Mouse (Mus musculus): ENCODE measurements around the gene Adora1. TPM values are rescaled to one million over a fixed set of nuclear protein-coding genes. Genes with fewer than 3 reads are reported as not detected.

Gene Adora1
- polyA plus RNA-seq, 1 experiment from 2014 or later: 21.5 TPM

- H3K27ac ChIP-seq (ENCODE audit: low read length): no peak overlapping the region
- H3K4me2 ChIP-seq (ENCODE audit: low read length): no peak overlapping the region
- H3K27me3 ChIP-seq (replicated peaks; ENCODE audit: control insufficient read depth, insufficient read depth, low read length): no peaks in the 10 kb centered on the region
- 88% methylated on average over 8 of the region's 8 CpGs for WGBS
- no peaks in the 10 kb centered on the region for H3K36me3 ChIP-seq (ENCODE audit: control insufficient read depth, insufficient read depth)
- no peaks in the 10 kb centered on the region for H3K9me3 ChIP-seq (ENCODE audit: control insufficient read depth, low read length)
- H3K4me3 ChIP-seq (replicated peaks; ENCODE audit: low read length): no peak overlapping the region
- H3K9ac ChIP-seq (replicated peaks; ENCODE audit: low read depth, low read length): no peak overlapping the region
- ATAC-seq: no peak
- H3K4me1 ChIP-seq (replicated peaks; ENCODE audit: control insufficient read depth, insufficient read depth, low read length): no peaks in the 10 kb centered on the region
Observed at GRCm38 (mm10) chr1:134168985-134169697, 66.1 kb downstream of the Adora1 start.

GRCm38 (mm10) chr1:134168567-134168966 is 66.7 kb downstream of the Adora1 start:
- no peaks in the 10 kb centered on the region for H3K27me3 ChIP-seq (replicated peaks; ENCODE audit: control insufficient read depth, insufficient read depth, low read length)
- no peak overlapping the region for H3K9ac ChIP-seq (replicated peaks; ENCODE audit: low read depth, low read length)
- H3K9me3 ChIP-seq (ENCODE audit: control insufficient read depth, low read length): no peaks in the 10 kb centered on the region
- 92% methylated on average over 3 of the region's 3 CpGs for WGBS
- H3K4me3 ChIP-seq (replicated peaks; ENCODE audit: low read length): no peak overlapping the region
- no peak overlapping the region for H3K4me2 ChIP-seq (ENCODE audit: low read length)
- H3K36me3 ChIP-seq (ENCODE audit: control insufficient read depth, insufficient read depth): no peaks in the 10 kb centered on the region
- ATAC-seq: no peak
- H3K4me1 ChIP-seq (replicated peaks; ENCODE audit: control insufficient read depth, insufficient read depth, low read length): no peaks in the 10 kb centered on the region
- no peak overlapping the region for H3K27ac ChIP-seq (ENCODE audit: low read length)

- no peaks in the 10 kb centered on the region for H3K9me3 ChIP-seq (ENCODE audit: control insufficient read depth, low read length)
- no peak overlapping the region for H3K4me2 ChIP-seq (ENCODE audit: low read length)
- H3K4me3 ChIP-seq (replicated peaks; ENCODE audit: low read length): no peak overlapping the region
- no peaks in the 10 kb centered on the region for H3K27me3 ChIP-seq (replicated peaks; ENCODE audit: control insufficient read depth, insufficient read depth, low read length)
- ATAC-seq: no peak
- H3K27ac ChIP-seq (ENCODE audit: low read length): no peak overlapping the region
- H3K9ac ChIP-seq (replicated peaks; ENCODE audit: low read depth, low read length): no peak overlapping the region
- 45% methylated on average over 14 of the region's 14 CpGs for WGBS
- no peaks in the 10 kb centered on the region for H3K36me3 ChIP-seq (ENCODE audit: control insufficient read depth, insufficient read depth)
- no peaks in the 10 kb centered on the region for H3K4me1 ChIP-seq (replicated peaks; ENCODE audit: control insufficient read depth, insufficient read depth, low read length)
Observed at GRCm38 (mm10) chr1:134167416-134168305, 67.6 kb downstream of the Adora1 start.

GRCm38 (mm10) chr1:134166547-134166946 is 68.7 kb downstream of the Adora1 start:
- Histone ChIP-seq H3K4me3 (replicated peaks; ENCODE audit: low read length) (no peak overlapping the region), H3K27ac (ENCODE audit: low read length) (no peak overlapping the region), H3K27me3 (replicated peaks; ENCODE audit: control insufficient read depth, insufficient read depth, low read length) (no peaks in the 10 kb centered on the region), H3K4me1 (replicated peaks; ENCODE audit: control insufficient read depth, insufficient read depth, low read length) (no peaks in the 10 kb centered on the region), H3K4me2 (ENCODE audit: low read length) (no peak overlapping the region), H3K36me3 (ENCODE audit: control insufficient read depth, insufficient read depth) (no peaks in the 10 kb centered on the region), H3K9me3 (ENCODE audit: control insufficient read depth, low read length) (no peaks in the 10 kb centered on the region), H3K9ac (replicated peaks; ENCODE audit: low read depth, low read length) (no peak overlapping the region)
- 94% methylated on average over 3 of the region's 3 CpGs for WGBS
- no peak for ATAC-seq

- no peaks in the 10 kb centered on the region for H3K9me3 ChIP-seq (ENCODE audit: control insufficient read depth, low read length)
- H3K4me2 ChIP-seq (ENCODE audit: low read length): no peak overlapping the region
- H3K9ac ChIP-seq (replicated peaks; ENCODE audit: low read depth, low read length): no peak overlapping the region
- ATAC-seq: no peak
- H3K27me3 ChIP-seq (replicated peaks; ENCODE audit: control insufficient read depth, insufficient read depth, low read length): no peaks in the 10 kb centered on the region
- H3K4me1 ChIP-seq (replicated peaks; ENCODE audit: control insufficient read depth, insufficient read depth, low read length): no peaks in the 10 kb centered on the region
- H3K36me3 ChIP-seq (ENCODE audit: control insufficient read depth, insufficient read depth): no peaks in the 10 kb centered on the region
- H3K4me3 ChIP-seq (replicated peaks; ENCODE audit: low read length): no peak overlapping the region
- H3K27ac ChIP-seq (ENCODE audit: low read length): no peak overlapping the region
- WGBS: 68% methylated on average over 4 of the region's 4 CpGs
Observed at GRCm38 (mm10) chr1:134164454-134164853, 70.8 kb downstream of the Adora1 start.

- ATAC-seq: no peak
- H3K27ac ChIP-seq (ENCODE audit: low read length): no peak overlapping the region
- WGBS: 91% methylated on average over 7 of the region's 7 CpGs
- no peak overlapping the region for H3K4me3 ChIP-seq (replicated peaks; ENCODE audit: low read length)
- no peak overlapping the region for H3K4me2 ChIP-seq (ENCODE audit: low read length)
- no peaks in the 10 kb centered on the region for H3K4me1 ChIP-seq (replicated peaks; ENCODE audit: control insufficient read depth, insufficient read depth, low read length)
- H3K27me3 ChIP-seq (replicated peaks; ENCODE audit: control insufficient read depth, insufficient read depth, low read length): no peaks in the 10 kb centered on the region
- H3K36me3 ChIP-seq (ENCODE audit: control insufficient read depth, insufficient read depth): no peaks in the 10 kb centered on the region
- H3K9ac ChIP-seq (replicated peaks; ENCODE audit: low read depth, low read length): no peak overlapping the region
- H3K9me3 ChIP-seq (ENCODE audit: control insufficient read depth, low read length): no peaks in the 10 kb centered on the region
Observed at GRCm38 (mm10) chr1:134163476-134163875, 71.8 kb downstream of the Adora1 start.

GRCm38 (mm10) chr1:134162510-134163225 is 72.6 kb downstream of the Adora1 start:
- no peak overlapping the region for H3K4me2 ChIP-seq (ENCODE audit: low read length)
- no peak overlapping the region for H3K9ac ChIP-seq (replicated peaks; ENCODE audit: low read depth, low read length)
- no peaks in the 10 kb centered on the region for H3K9me3 ChIP-seq (ENCODE audit: control insufficient read depth, low read length)
- H3K27ac ChIP-seq (ENCODE audit: low read length): no peak overlapping the region
- H3K4me1 ChIP-seq (replicated peaks; ENCODE audit: control insufficient read depth, insufficient read depth, low read length): no peaks in the 10 kb centered on the region
- 83% methylated on average over 6 of the region's 6 CpGs for WGBS
- no peaks in the 10 kb centered on the region for H3K27me3 ChIP-seq (replicated peaks; ENCODE audit: control insufficient read depth, insufficient read depth, low read length)
- H3K36me3 ChIP-seq (ENCODE audit: control insufficient read depth, insufficient read depth): no peaks in the 10 kb centered on the region
- no peak for ATAC-seq
- no peak overlapping the region for H3K4me3 ChIP-seq (replicated peaks; ENCODE audit: low read length)

- Histone ChIP-seq H3K27me3 (replicated peaks; ENCODE audit: control insufficient read depth, insufficient read depth, low read length) (no peaks in the 10 kb centered on the region), H3K9me3 (ENCODE audit: control insufficient read depth, low read length) (no peaks in the 10 kb centered on the region), H3K4me2 (ENCODE audit: low read length) (no peak overlapping the region), H3K4me1 (replicated peaks; ENCODE audit: control insufficient read depth, insufficient read depth, low read length) (no peaks in the 10 kb centered on the region), H3K27ac (ENCODE audit: low read length) (no peak overlapping the region), H3K36me3 (ENCODE audit: control insufficient read depth, insufficient read depth) (no peaks in the 10 kb centered on the region), H3K4me3 (replicated peaks; ENCODE audit: low read length) (no peak overlapping the region), H3K9ac (replicated peaks; ENCODE audit: low read depth, low read length) (no peak overlapping the region)
- 77% methylated on average over 6 of the region's 6 CpGs for WGBS
- no peak for ATAC-seq
Observed at GRCm38 (mm10) chr1:134161399-134161798, 73.8 kb downstream of the Adora1 start.

GRCm38 (mm10) chr1:134160404-134160803 is 74.8 kb downstream of the Adora1 start:
- WGBS: 91% methylated on average over 3 of the region's 3 CpGs
- no peak overlapping the region for H3K4me2 ChIP-seq (ENCODE audit: low read length)
- H3K9me3 ChIP-seq (ENCODE audit: control insufficient read depth, low read length): no peaks in the 10 kb centered on the region
- no peaks in the 10 kb centered on the region for H3K36me3 ChIP-seq (ENCODE audit: control insufficient read depth, insufficient read depth)
- H3K4me1 ChIP-seq (replicated peaks; ENCODE audit: control insufficient read depth, insufficient read depth, low read length): no peaks in the 10 kb centered on the region
- H3K27ac ChIP-seq (ENCODE audit: low read length): no peak overlapping the region
- no peak overlapping the region for H3K9ac ChIP-seq (replicated peaks; ENCODE audit: low read depth, low read length)
- no peaks in the 10 kb centered on the region for H3K27me3 ChIP-seq (replicated peaks; ENCODE audit: control insufficient read depth, insufficient read depth, low read length)
- no peak overlapping the region for H3K4me3 ChIP-seq (replicated peaks; ENCODE audit: low read length)
- no peak for ATAC-seq

All from forebrain, embryonic 16.5 days (tissue).